Mouse (Mus musculus): ENCODE measurements at regions not wholly inside any gene's neighbourhood (a gene's known extent, or its start where the extent isn't known, plus 50 kb on each side); places are given as distances from the start of the nearest gene placed in this dataset.

- DNase-seq, result no peak
Measured at GRCm38 (mm10) chr10:117512424-117513257, 116.7 kb upstream of the Cpm start.

DNA sequence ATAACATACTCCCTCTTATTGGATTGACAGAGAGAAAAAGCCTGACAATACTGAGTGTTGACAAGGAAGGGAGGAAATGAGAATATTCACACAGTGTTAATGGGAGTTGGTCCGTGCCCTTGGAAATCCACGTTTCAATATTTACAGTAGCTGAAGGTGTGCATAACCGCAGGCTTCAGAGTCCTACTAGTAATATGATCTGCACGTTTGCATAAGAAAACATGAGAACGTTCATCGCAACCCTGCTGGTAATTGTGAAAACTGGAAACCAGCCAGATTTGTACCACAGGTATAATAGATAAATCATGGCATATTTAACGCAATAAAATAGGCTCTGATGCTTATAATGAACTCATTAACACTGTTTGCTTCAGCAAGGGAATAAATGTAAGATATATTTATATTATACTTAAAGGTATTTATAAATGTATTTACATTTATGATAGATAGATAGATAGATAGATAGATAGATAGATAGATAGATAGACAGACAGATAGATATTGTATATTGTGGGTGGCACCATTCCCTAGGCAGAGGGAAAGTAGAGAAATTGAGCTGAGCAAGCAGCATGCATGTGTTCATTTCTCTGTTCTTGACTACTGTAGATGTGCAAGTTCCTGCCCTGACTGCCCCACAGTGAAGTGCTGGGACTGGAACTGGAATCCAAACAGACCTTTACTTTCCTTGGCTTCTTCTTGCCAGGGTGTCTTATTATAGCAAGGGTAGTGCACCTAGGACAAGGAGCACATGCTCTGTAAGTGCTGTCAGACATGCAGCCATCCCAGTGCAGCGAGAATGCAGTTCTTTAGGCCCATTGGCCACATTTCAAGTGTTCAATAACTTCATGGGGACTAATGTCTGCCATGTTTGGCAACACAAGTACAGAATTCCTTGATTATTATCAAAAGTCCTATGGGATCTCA, 117.6 kb upstream of the Cpm start:
- no peak for DNase-seq

DNA sequence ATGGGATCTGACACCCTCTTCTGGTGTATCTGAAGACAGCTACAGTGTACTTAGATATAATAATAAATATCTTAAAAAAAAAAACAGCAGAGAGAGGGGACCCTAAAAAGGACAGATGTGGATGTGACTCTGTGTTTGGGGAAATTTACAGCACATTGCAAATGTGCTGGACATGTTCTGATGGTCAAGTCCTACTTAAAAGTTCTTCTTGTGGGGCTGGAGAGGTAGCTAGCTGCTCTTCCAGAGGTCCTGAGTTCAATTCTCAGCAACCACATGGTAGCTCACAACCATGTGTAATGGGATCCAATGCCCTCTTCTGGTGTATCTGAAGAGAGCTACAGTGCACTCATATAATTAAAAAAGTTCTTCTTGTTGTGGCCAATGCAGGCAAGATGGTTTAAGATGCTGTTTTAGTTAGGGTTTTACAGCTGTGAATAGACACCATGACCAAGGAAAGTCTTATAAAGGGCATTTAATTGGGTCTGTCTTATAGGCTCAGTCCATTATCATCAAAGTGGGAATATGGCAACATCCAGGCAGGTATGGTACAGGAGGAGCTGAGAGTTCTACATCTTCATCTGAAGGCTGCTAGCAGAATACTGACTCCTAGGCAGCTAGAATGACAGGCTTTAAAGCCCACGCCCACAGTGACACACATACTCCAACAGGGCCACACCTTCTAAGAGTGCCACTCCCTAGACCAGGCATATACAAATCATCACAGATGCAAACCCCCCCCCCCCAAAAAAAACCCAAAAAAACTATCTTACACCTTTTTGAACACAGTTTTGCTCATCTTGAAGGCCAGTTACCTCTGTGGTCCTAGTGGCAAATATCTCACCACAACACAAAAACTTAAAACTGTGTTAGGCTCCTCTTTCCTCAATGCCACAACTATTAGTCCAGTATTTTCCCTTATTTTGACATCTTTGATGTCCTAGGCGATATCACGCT, 118.5 kb upstream of the Cpm start:
- no peak for DNase-seq

DNA sequence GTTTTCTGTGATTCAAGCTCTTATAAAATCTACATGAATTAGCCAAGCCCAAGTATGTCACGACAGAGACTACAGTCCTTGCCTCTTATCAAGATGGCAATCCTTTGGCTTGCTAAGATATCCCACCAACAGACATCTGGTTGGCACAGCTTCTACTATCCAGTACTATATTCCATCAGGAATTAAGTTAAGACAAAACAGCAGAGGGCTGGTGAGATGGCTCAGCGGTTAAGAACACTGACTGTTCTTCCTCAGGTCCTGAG, 119.1 kb upstream of the Cpm start:
- DNase-seq, result no peak

GRCm38 (mm10) chr10:117509431-117510223, 119.7 kb upstream of the Cpm start:
- DNase-seq, result no peak

GRCm38 (mm10) chr10:117506252-117506992, 122.9 kb upstream of the Cpm start:
- DNase-seq, result no peak

DNA sequence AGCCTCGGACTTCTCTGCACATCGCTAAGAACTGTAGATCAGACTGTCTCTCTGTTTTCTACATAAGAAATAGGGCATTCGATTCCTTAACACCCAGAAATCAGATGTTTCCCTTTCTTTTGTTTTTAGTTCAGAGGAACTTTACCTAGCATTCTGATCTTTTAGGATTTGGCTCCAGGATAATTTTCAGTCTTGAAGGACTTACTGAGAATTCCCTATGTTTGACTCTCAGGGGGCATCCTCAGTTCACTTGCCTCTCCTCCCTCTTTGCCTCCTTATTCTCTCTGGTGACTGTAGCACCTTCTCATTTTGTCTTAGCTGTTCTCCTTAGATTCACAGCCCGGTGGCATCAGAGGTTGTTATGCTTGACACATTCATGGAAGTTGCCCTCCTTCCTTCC, 123.8 kb upstream of the Cpm start:
- DNase-seq, result no peak

GRCm38 (mm10) chr10:117505057-117505456, 124.2 kb upstream of the Cpm start:
- DNase-seq, result no peak

DNA sequence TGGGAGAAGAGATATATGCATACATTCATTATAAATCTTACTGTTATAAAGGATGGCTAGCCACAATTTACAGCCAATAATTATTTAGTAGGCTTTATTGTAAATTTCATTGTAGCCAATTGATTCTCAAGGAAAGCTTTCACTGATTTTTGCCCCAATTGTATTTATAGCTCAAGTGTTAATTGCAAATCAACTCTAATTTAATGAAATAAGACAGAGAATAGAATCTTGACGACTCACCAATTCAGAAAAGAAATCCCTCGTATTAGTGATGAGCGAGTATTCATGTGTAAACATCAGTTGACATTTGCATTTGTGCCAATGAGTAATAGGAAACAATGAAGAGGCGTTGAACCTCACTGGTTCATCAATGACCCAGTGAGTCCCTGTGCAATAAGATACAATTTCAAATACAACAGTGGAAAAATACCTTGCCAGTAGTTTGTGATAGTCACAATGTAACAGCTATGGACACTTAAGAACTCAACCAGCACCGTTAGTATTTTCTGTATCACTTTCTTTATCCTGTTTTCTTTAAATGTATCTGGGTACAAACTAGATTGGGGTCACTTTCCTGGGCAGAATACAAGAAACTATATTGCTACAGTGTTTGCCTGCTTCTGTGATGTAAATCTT, 124.6 kb upstream of the Cpsf6 start:
- DNase-seq, result no peak

GRCm38 (mm10) chr10:117503222-117504184, 123.7 kb upstream of the Cpsf6 start:
- no peak for DNase-seq

- no peak for DNase-seq
Measured at GRCm38 (mm10) chr10:117502731-117503130, 122.9 kb upstream of the Cpsf6 start.

GRCm38 (mm10) chr10:117502135-117502534, 122.3 kb upstream of the Cpsf6 start:
- DNase-seq, result no peak

DNA sequence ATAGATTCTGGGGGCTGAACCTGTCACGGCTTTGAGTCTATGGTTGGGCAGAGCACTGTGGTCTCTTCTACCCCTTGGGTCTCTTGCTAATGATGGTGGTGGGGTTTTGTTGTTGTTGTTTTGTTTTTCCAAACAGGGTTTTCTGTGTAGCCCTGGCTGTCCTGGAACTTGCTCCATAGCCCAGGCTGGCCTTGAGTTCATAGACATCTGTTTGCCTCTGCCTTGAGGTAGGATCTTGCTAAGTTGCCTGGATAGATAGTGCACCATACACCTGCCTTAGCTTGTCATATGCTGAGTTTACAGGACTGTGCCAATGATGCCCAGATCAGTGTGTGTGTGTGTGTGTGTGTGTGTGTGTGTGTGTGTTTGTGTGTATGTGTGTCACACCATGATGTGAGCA, 121.6 kb upstream of the Cpsf6 start:
- no peak for DNase-seq

GRCm38 (mm10) chr10:117500457-117501108, 120.8 kb upstream of the Cpsf6 start:
- DNase-seq, result no peak

DNA sequence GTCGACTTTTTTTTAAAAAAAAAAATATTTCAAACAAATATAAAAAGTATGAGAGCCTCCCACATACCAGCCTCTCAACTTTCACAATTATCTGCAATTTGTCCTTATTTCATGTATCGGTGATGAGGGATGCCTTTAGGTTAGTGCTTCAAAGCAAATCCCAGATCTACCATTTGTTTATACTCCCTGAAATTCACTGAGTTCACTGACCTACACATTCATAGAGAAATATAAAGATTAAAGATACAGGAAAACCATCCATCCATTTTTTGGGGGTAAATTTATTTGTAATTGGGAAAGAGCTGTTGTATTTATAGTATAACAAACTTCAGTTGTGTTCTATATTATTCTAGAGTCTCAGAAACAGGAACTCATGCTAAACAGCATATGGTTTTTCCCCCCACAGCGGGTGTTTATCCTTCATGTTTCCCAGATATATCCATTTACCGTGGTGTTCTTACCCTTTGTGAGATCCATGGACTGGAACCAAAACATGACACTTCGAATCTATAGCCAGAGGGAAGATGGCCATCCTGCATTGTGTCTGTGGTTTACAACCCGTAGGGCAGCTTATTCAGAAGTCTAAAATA, 120.1 kb upstream of the Cpsf6 start:
- no peak for DNase-seq

DNA sequence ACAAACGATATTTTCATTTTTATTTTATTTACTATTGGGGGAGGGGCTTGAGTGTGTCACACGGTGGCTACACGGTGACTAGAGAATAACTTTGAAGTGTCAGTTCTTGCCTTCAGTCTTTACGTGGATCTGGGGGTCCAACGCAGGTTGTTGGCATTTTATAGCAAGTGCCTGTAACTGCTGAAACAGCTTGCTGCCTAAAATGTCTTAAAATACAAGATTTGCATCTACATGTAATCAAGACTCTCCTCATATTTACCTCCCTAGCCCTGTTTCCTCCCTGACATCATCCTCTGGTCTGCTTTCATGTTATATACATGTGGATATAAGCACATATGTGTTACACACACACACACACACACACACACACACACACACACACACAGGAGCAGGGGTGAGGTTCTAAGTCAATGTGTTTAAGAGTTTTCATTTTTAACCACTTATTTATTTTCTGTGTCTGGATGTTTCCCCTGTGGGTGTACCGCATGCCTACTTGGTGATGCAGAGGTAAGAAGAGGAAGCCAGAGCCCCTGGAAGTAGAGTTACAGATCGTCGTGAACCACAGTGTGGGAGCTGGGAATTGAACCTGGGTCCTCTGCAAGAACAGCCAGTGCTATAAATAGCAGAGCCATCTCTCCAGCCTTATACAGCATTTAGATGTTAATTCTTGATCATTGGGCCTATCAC, 119.5 kb upstream of the Cpsf6 start:
- no peak for DNase-seq

GRCm38 (mm10) chr10:117498497-117498896, 118.7 kb upstream of the Cpsf6 start:
- DNase-seq, result no peak

Measured in cerebellum, postnatal 36 days (tissue).